Mouse (Mus musculus): ENCODE measurements around the gene Asprv1.
A peak's percentile ranks its signal among the peaks of the same experiment; 100 is the strongest.

- no peak for TF ChIP-seq POLR2A (IDR thresholded peaks at IDR 0.05; ENCODE audit: control insufficient read depth, low read depth, low read length)
- peak; percentile 99; the same call in 1 of the 2 replicates for TF ChIP-seq CTCF (IDR thresholded peaks at IDR 0.05; ENCODE audit: control insufficient read depth, insufficient read depth, insufficient replicate concordance, low read depth, low read length)
These were observed 28.8 kb upstream of the Asprv1 start for GRCm38 (mm10) chr6:86599197-86599596.

All from testis, adult 2 months (tissue).